Mouse (Mus musculus) heart, postnatal 10 days (tissue): ENCODE data around the gene Ttc37. TPM values are rescaled to one million over a fixed set of nuclear protein-coding genes. Genes with fewer than 3 reads are reported as not detected.

Experiments used
- DNase-seq, 2 experiments: peaks; one replicate each; pipeline ENCODE4 v3.0.0; 2021
- intact Hi-C: fragments of 180-260 bp; cut with DNase I; formaldehyde crosslinking; loops from one replicate; pipeline ENCODE4 v1.15.1; 2025
- total RNA-seq, 2 experiments: library from RNA; stranded (reverse); gene quantifications; 2 replicates each; pipeline ENCODE4 v1.2.3; 2021

Gene Ttc37
- total RNA-seq, 2 experiments from 2014 or later, result 14.9 to 15.4 TPM

GRCm38 (mm10) chr13:76157099-76157498, 58.6 kb downstream of the Ttc37 start:
- intact Hi-C loops, result no loop called here
- peak; percentile 7 to 37 for DNase-seq

- intact Hi-C loops, result no loop called here
- DNase-seq, result no peak
Measured at GRCm38 (mm10) chr13:76157508-76157907, 59.0 kb downstream of the Ttc37 start.

- intact Hi-C loops, result no loop called here
- DNase-seq, result no peak
Measured at GRCm38 (mm10) chr13:76160587-76160986, 62.1 kb downstream of the Ttc37 start.

GRCm38 (mm10) chr13:76174297-76174696, 75.8 kb downstream of the Ttc37 start:
- intact Hi-C loops, result no loop called here

GRCm38 (mm10) chr13:76178700-76179099, 80.2 kb downstream of the Ttc37 start:
- DNase-seq, result no peak
- intact Hi-C loops, result no loop called here

More at GRCm38 (mm10) chr13:76174297-76174696, 75.8 kb downstream of the Ttc37 start:
- no peak for DNase-seq

- no peak for DNase-seq
- intact Hi-C loops, result no loop called here
Measured at GRCm38 (mm10) chr13:76187651-76188050, 89.1 kb downstream of the Ttc37 start.

GRCm38 (mm10) chr13:76189190-76189589, 90.7 kb downstream of the Ttc37 start:
- DNase-seq, result no peak
- intact Hi-C loops, result no loop called here

GRCm38 (mm10) chr13:76190273-76190672, 91.7 kb downstream of the Ttc37 start:
- DNase-seq, result no peak
- intact Hi-C loops, result no loop called here

GRCm38 (mm10) chr13:76194937-76195336, 96.4 kb downstream of the Ttc37 start:
- DNase-seq, result no peak
- intact Hi-C loops, result no loop called here

GRCm38 (mm10) chr13:76195431-76196138, 97.1 kb downstream of the Ttc37 start:
- intact Hi-C loops, result no loop called here
- no peak for DNase-seq

- DNase-seq, result no peak
- intact Hi-C loops, result no loop called here
Measured at GRCm38 (mm10) chr13:76197297-76197848, 98.8 kb downstream of the Ttc37 start.

GRCm38 (mm10) chr13:76199943-76200342, 101.4 kb downstream of the Ttc37 start:
- DNase-seq, result no peak
- intact Hi-C loops, result no loop called here

- intact Hi-C loops, result loop anchor here (1.0 to 5.0 kb wide), 2 partner anchors 89 to 467 kb away; no protein-coding TSS in a partner anchor
- no peak for DNase-seq
Measured at GRCm38 (mm10) chr13:76214928-76215327, 116.4 kb downstream of the Ttc37 start.

- intact Hi-C loops, result loop anchor here (1.0 kb wide), 1 partner anchor 89 kb away; no protein-coding TSS in a partner anchor
- peak; percentile 8 to 14 for DNase-seq
Measured at GRCm38 (mm10) chr13:76215397-76215796, 116.9 kb downstream of the Ttc37 start.

Other genes starting within 250 kb of the Ttc37 start
- gene Rhobtb3, start 154.8 kb upstream of the Ttc37 start, total RNA-seq, result 10 to 100 TPM; 23.9 to 25.9 TPM
- gene Spata9, start 131.6 kb upstream of the Ttc37 start, total RNA-seq, result not detected
- gene Rfesd, start 80.0 kb upstream of the Ttc37 start, total RNA-seq, result 10 to 100 TPM in 1 of 2 experiments, 1 to 10 TPM in 1; 9.5 to 10.3 TPM
- not detected for gene Gpr150, start 41.7 kb upstream of the Ttc37 start, total RNA-seq
- gene Arsk, start 74 bp upstream of the Ttc37 start, total RNA-seq, result 1 to 10 TPM; 3.9 to 4.3 TPM
- not detected for gene Fam81b, start 206.3 kb downstream of the Ttc37 start, total RNA-seq